Comparison of ENCODE assay signal across 27 mouse cellular contexts in the genomic region with DNA sequence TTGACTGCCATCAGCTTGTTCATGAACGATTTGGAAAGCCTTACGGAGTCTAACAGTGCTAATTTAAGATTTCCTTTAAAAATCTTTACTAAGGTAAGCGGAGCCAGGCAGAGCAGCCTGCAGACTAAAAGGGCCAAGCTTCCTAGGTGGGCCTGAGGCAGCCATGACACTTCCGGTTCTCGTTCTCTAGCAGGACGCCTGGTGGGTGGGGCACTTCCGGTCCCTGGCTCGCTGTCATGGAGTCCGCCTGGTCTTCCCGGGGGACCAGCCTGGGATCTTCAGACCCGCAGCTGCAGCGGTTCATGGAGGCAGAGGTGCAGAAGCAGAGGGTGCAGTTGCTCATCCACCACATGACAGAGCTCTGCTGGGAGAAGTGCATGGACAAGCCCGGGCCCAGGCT. TPM values are rescaled to one million over a fixed set of nuclear protein-coding genes. Genes with fewer than 3 reads are reported as not detected.
"Had no signal": no experiment of that assay in that cellular context is flagged by ENCODE, and none has a peak within 500 bp of the region (broad histone marks: within the 10 kb centered on the region; RNA-seq: fewer than 3 reads in every experiment).

A gene (plus strand): TSS at position 224 of the 400 bp plus-strand sequence.

- H3K9me3 ChIP-seq: midbrain, embryonic 12.5 days; midbrain, embryonic 15.5 days; neural tube, embryonic 12.5 days; neural tube, embryonic 15.5 days; stomach, embryonic 15.5 days had no signal

- H3K4me1 ChIP-seq: midbrain, embryonic 12.5 days; midbrain, embryonic 15.5 days; neural tube, embryonic 12.5 days; neural tube, embryonic 15.5 days; stomach, embryonic 15.5 days had no signal

- H3K9ac ChIP-seq: liver, embryonic 13.5 days; midbrain, embryonic 12.5 days; midbrain, embryonic 15.5 days; neural tube, embryonic 12.5 days; neural tube, embryonic 15.5 days; stomach, embryonic 15.5 days had no signal

- H3K27ac ChIP-seq: kidney, postnatal 0 days; left cerebral cortex, adult 2 months; liver, embryonic 13.5 days; macrophage; midbrain, embryonic 12.5 days; midbrain, embryonic 15.5 days; neural tube, embryonic 12.5 days; neural tube, embryonic 15.5 days; stomach, embryonic 15.5 days had no signal

- DNase-seq: kidney, adult 9 months; kidney, postnatal 25 days; layer of hippocampus, postnatal 36 days; liver, embryonic 13.5 days; lung, adult 2 months; lung, postnatal 14 days; right cerebral cortex, adult 18-20 months; right cerebral cortex, postnatal 14 days; spleen, adult 18-20 months; thymus, adult 18-20 months; thymus, postnatal 36 days had no signal

- H3K4me2 ChIP-seq: liver, embryonic 13.5 days; midbrain, embryonic 12.5 days; midbrain, embryonic 15.5 days; neural tube, embryonic 12.5 days; neural tube, embryonic 15.5 days; stomach, embryonic 15.5 days had no signal

- H3K27me3 ChIP-seq: liver, embryonic 13.5 days; midbrain, embryonic 12.5 days; midbrain, embryonic 15.5 days; neural tube, embryonic 12.5 days; neural tube, embryonic 15.5 days; stomach, embryonic 15.5 days had no signal

- ATAC-seq: midbrain, embryonic 15.5 days had no signal

- H3K36me3 ChIP-seq: liver, embryonic 13.5 days; midbrain, embryonic 12.5 days; midbrain, embryonic 15.5 days; neural tube, embryonic 12.5 days; neural tube, embryonic 15.5 days; stomach, embryonic 15.5 days had no signal

- H3K4me3 ChIP-seq: left cerebral cortex, adult 2 months; liver, embryonic 13.5 days; midbrain, embryonic 12.5 days; midbrain, embryonic 15.5 days; neural tube, embryonic 12.5 days; neural tube, embryonic 15.5 days; stomach, embryonic 15.5 days had no signal

RNA-seq across cellular contexts. Expression of the gene that starts here (rescaled TPM):
- total RNA-seq: layer of hippocampus, adult 8-10 months; layer of hippocampus, postnatal 10 days; left cerebral cortex, adult 2 months; left cerebral cortex, postnatal 36 days; liver, adult 2 months had no signal
- polyA plus RNA-seq: kidney, postnatal 0 days; limb, embryonic 11.5 days; liver, adult 2 months; liver, embryonic 13.5 days; liver, embryonic 16.5 days; lung, adult 2 months; lung, embryonic 16.5 days; macrophage; midbrain, embryonic 12.5 days; midbrain, embryonic 15.5 days; neural tube, embryonic 12.5 days; neural tube, embryonic 15.5 days; stomach, embryonic 15.5 days; urinary bladder, adult 2 months had no signal
